Mouse (Mus musculus): ENCODE measurements around the gene Dapk3.
A peak's percentile ranks its signal among the peaks of the same experiment; 100 is the strongest.

Dapk3 gene

DNA sequence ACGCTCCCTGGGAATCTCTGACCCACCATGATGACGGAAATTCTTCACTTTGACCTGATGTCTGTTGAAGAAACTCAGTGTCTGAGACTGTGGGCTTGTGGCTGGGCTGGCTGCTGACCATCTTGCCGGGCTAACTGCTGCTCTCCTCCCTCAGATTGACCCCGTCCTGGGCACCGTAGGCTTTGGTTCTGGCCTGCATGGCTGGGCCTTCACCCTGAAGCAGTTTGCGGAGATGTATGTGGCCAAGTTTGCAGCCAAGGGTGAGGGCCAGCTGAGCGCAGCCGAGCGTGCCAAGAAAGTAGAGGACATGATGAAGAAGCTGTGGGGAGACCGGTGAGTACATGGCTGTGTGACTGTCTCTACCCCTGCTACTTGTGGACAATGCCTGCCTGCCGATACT, 3.9 kb upstream of the Dapk3 start:
- DNase-seq (ENCODE audit: low read depth, low spot score): no peak

DNA sequence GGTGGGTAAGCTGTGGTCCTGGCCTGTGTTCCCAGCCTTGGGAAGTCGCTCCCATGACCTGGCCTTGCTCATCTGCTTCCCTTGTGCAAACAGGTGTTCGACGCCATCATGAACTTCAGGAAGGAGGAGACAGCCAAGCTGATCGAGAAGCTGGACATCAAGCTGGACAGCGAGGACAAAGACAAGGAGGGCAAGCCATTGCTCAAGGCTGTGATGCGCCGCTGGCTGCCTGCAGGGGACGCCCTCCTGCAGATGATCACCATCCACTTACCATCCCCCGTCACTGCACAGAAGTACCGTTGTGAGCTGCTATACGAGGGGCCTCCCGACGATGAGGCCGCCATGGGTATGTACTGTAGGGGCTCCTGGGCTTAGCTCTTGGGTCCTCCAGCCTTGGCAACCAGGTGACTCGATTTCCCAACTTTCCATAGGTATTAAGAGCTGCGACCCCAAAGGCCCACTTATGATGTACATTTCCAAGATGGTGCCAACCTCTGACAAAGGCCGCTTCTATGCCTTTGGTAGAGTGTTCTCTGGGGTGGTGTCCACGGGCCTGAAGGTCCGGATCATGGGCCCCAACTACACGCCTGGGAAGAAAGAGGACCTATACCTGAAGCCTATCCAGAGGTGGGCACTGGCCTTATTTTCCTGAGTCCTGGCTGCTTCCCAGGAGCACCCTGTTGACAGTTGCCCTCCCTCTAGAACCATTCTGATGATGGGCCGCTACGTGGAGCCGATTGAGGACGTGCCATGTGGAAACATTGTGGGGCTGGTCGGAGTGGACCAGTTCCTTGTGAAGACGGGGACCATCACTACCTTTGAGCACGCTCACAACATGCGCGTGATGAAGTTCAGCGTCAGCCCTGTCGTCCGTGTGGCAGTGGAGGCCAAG, 3.1 kb upstream of the Dapk3 start:
- DNase-seq (ENCODE audit: low read depth, low spot score): peak; percentile 19

DNA sequence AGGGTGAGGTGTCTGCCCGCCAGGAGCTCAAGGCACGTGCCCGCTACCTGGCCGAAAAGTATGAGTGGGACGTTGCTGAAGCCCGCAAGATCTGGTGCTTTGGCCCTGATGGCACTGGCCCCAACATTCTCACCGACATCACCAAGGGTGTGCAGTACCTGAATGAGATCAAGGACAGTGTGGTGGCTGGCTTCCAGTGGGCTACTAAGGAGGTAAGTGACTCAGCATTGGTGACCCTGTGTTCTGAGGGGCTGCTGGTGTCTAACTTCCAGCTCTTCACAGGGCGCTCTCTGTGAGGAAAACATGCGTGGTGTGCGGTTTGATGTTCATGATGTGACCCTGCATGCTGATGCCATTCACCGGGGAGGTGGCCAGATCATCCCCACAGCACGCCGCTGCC, 1.9 kb upstream of the Dapk3 start:
- no peak for DNase-seq (ENCODE audit: low read depth, low spot score)

DNA sequence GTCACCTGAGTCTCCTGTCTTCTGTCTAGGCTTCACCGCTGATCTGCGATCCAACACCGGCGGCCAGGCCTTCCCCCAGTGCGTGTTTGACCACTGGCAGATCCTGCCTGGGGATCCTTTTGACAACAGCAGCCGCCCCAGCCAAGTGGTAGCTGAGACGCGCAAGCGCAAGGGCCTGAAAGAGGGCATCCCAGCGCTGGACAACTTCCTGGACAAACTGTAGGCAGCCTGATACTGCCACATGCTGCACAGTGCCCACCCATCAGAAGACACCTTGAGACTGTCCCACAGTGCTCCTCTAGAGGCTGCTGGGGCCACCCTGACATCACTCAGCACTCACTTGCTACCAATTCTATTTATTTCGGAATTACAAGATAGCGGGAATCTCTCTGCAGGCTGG, 945 bp upstream of the Dapk3 start:
- DNase-seq (ENCODE audit: low read depth, low spot score): peak; percentile 16

DNA sequence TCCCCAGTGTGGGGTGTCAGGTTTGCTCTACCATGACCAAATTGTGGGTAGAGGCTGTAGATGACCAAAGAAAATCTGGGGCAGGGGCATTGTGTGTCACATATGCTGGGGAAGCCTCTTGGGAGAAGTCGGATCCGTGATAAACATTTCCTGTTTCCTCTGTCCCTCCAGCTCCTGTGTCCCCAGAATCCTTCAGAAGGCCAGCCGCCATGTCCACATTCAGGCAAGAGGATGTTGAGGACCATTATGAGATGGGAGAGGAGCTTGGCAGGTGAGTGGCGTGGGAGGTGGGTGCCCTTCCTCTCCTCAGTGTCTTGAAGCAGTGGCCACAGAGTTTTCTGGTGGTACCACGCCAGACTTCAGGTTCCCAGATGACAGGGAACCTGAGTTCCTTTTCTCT, 1.0 kb downstream of the Dapk3 start, which contains the start of gene 4930442H23Rik:
Gene 4930442H23Rik, minus strand, starts transcription at position 45 of the 400 bp plus-strand sequence.
- no peak for DNase-seq (ENCODE audit: low read depth, low spot score)

DNA sequence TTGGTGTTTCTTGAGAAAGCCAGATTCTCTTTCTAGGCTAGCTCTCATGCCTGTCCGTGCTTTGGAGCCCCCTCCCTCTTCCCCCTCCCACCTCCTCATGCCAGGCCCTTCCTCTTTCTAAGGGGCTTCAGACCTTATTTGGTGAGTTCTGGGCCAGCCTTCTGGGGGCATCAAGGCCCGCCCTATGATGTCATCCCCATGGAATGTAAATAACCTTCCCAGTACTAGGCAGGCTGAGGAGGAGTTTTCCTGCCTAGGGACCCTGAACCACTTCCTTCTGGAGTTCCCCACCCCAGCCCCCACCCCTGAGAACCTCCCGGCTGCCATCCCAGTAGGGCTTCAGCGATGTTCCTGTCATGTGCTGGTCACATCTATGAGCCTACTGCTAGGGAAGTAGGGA, 2.0 kb downstream of the Dapk3 start:
- DNase-seq (ENCODE audit: low read depth, low spot score): peak; percentile 92

DNA sequence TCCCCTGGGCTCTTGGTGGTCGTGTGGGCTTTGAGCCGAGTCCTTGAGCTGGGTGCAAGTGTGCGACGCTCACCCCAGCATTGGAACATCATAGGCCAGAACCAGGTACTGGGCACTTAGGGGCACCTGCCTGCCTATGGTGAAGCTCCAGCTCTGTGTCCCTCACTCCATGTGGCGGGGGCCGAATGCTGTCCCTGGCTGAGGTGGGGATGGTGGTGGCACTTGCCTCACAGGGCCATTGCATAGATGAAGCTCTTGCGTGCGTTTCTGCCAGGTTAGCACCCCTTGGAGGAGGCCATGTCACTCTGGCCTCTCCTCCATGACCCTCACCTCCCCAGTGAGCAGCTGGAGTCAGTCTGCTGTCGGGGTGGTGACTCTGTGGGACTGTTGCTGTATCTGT, 4.4 kb downstream of the Dapk3 start:
- DNase-seq (ENCODE audit: low read depth, low spot score): no peak

DNA sequence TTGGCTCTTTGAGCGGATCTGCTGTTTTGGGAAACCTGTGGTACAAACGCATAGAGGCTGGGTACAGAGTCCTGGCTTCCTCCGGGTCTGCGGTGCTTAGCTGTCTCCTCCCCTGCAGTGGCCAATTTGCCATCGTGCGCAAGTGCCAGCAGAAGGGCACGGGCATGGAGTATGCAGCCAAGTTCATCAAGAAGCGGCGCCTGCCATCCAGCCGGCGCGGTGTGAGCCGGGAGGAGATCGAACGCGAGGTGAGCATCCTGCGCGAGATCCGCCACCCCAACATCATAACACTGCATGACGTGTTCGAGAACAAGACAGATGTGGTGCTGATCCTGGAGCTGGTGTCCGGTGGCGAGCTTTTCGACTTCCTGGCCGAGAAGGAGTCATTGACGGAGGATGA, 7.0 kb downstream of the Dapk3 start:
- DNase-seq (ENCODE audit: low read depth, low spot score): no peak

DNA sequence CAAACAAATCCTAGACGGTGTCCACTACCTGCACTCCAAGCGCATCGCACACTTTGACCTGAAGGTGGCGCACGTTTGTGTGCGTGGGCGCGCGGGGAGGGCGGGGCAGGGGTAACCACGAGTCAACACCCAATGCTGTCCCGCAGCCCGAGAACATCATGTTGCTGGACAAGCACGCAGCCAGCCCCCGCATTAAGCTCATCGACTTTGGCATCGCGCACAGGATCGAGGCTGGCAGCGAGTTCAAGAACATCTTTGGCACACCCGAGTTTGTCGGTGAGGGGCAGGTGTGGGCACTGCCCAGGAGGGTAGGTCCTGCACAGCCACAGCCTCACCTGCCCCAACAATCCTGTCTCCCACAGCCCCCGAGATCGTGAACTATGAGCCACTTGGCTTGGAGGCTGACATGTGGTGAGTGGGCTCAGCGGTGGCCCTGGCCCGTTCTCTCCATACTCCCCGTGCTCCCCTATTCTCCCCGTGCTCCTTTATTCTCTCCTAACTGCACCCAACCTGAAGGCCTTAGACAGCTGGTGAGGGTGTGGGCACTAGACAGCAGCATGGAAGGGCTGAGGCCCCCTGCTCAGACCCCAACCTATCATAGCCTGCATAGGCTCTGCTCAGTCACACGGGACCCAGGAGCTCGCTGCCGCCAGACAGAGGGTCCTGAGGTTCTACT, 7.6 kb downstream of the Dapk3 start:
- peak; percentile 84 for DNase-seq (ENCODE audit: low read depth, low spot score)

DNA sequence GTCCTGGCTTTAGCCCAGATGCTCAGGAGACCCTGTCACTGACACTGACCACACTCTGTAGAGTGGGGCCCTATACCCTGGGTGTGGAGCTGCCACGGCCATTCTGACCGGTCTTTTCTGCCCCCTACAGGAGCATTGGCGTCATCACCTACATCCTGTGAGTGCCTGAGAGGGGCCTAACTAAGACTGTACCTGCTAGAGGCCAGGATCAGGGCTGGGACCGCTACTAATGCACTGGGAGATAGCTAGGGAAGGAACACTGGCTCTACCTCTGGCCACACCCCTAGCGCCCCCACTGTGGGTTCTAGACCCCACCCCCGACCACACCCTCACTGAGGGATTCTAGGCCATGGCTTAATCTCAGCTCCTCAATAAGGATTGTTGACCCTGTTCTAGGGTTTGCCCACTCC, 8.1 kb downstream of the Dapk3 start:
- peak; percentile 62 for DNase-seq (ENCODE audit: low read depth, low spot score)

DNA sequence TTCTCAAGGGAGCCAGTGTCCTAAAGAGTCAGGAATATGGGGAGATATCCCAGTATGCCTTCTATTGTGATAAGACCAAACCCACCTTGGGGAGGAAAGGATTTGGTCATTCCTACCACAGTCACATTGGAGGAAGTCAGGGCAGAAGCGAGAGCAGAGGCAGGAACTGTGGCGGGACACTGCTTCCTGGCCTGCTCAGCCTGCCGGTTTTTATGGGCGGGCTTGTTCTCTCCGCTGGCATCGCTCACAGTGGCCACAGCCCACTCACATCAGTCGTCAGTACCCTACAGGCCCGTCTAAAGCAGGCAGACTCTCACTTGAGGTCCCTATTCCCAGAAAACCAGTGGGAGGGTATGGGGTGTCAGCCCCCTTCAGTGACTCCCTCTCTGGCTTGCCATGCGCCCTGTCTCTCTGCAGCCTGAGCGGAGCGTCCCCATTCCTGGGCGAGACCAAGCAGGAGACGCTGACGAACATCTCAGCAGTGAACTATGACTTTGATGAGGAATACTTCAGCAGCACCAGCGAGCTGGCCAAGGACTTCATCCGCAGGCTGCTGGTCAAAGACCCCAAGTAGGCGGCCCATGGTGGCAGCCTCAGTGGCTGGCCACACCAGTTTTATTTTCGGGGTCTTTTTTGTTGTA, 8.7 kb downstream of the Dapk3 start:
- no peak for DNase-seq (ENCODE audit: low read depth, low spot score)

DNA sequence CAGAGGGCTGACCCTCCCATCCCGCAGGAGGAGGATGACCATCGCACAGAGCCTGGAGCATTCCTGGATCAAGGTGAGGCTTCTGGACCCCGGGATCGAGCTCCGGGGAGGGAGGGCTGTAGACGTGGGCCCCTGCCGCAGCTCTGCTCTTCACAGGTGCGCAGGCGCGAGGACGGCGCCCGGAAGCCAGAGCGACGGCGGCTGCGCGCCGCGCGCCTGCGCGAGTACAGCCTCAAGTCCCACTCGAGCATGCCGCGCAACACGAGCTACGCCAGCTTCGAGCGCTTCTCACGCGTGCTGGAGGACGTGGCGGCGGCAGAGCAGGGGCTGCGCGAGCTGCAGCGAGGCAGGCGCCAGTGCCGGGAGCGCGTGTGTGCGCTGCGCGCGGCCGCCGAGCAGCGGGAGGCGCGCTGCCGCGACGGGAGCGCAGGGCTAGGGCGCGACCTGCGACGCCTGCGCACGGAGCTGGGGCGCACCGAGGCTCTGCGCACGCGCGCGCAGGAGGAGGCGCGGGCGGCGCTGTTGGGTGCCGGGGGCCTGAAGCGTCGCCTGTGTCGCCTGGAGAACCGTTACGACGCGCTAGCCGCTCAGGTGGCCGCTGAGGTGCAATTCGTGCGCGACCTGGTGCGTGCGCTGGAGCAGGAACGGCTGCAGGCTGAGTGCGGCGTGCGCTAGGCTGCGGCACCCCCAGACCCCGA, 9.6 kb downstream of the Dapk3 start:
- DNase-seq (ENCODE audit: low read depth, low spot score): peak; percentile 89

DNA sequence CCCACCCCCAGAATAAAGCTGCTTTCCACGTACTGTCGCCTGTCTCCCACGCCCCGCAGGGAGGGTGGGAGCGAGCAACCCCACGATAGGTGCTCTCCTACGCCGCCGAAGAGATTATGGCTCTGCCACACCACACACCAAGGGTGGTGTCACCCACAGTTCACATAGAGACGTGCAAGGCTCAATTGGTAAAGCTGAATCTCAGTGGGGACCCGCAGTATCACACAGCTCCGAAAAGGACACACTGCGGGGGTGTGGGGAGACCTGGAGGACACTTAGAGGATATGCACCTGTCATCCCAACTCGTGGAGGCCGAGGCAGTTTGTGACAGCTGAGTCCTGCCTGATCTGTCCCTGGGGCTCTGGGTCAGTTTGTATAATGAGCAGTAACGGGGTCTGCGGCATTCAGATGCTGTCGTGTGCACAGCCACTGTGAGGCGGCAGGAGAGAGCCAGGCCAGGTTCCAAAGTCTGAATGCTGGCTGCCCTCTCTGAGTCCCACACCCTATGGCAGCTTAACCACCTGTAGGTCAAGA, 10.2 kb downstream of the Dapk3 start:
- peak; percentile 59 for DNase-seq (ENCODE audit: low read depth, low spot score)

DNA sequence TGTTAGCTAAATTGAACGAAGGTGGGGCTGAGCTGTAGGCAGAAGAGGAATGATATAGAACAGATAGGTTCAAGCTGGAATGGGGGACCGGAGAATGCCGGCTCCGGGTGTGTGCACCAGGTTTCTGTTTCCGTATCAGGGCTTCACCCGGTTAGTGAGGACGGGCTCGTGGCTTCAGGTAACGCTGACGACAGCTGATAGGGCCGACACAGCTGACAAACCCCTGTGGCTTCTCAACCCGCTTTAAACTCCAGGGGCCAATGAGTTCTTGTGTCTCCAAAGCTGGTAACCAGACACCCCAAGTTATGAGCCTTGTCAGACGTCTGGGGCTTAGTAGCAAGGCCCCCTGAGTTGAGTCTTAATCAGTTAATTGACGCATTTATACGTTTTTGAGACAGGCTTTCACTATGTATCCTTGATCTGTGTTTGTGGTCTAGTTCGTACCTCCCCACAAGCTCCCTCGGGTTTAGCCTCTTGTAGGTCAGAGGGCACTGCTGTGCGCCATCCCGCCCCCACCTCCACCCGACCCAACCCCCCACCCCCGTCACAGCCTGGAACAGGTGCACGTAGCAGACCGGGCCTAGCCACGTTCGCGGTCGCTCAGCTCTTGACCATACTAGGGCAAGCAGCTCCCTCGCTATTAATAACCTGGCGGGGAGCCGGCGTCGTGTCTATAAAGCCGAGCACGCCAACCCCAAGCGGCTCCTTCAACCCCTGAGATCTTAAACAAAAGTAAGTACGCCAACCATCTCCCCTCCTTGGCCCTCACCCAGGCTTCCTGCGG, 11.4 kb downstream of the Dapk3 start:
- peak; percentile 16 for DNase-seq (ENCODE audit: low read depth, low spot score)

DNA sequence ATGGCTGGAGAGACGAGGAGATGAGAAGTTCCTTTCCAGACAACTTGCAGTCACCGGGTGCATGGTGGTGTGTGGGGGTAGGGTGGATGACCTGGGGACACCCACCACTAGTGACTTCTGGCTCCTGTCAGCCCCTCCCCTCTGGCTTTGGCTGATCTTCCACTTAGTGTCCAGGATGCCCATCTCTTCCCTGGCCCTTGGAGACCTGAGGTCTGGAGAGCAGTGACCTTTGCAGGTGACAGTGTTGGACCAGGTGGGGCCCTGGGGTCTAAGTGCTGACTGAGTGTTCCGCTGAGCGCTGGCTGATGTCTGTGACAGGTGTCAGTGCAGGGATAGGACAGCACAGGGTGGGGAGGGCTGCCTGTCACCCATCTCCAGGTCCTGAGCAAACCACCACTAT, 12.5 kb downstream of the Dapk3 start:
- no peak for DNase-seq (ENCODE audit: low read depth, low spot score)

DNA sequence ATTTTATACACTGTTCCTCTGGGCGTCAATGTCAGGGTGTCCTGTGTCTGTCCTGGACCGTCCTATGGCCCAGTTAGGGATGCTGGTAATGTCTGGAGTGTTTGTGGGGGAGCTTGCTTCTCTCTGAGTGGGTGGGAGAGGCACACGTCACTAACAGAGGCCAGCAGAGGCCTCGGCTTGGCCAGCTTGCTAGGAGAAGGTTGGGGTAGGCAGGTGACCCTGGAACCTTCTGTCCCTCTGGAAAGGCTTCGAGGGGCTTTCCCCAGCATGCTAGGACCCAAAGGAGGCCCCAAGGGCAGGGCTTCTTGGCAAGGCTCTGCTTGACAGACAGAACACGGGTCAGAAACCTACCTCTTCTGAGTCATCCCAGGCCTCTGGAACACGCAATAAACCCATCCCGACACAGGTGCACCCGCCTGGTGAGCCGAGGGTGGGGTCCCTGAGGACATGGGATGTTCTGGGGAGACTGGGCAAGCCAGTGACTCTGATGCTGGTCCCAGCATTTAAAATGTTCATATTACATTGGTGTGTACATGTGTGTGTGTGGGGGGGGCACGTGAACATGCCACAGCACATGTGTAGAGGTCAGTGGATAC, 13.8 kb downstream of the Dapk3 start:
- DNase-seq (ENCODE audit: low read depth, low spot score): no peak

DNA sequence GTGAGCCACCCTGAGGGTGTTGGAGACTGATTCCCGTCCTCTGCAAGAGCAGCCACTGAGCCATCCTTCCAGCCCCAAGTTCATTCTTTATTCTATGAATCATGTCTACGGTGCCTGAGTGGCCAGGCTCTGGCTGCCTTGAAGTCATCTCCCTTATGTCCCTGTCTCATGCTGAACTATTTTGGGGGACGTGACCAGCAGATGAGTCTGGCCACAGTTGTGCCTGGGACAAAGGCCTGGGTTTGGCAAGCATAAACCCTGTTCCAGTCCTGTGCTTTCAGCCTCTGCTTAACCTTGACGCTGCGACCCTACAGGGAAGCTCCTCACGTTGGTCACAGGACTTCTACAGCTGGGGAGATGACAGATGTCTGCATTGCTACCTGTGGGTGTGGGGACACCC, 14.5 kb downstream of the Dapk3 start:
- DNase-seq (ENCODE audit: low read depth, low spot score): no peak

DNA sequence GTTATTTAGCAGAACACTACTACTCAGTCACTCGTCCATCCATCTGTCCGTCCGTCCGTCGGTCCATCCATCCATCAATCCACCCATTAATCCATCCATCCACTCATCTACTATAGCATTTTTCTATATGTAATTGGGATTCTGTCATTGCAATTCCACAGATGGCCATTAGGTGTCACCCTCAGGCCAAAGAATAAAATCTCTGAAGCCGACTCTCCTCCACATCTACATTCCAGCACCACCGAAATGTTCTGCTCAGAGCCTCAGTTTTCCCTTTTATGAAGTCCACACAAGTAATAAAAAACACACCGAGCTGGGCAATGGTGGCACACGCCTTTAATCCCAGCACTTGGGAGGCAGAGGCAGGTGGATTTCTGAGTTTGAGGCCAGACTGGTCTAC, 15.4 kb downstream of the Dapk3 start:
- peak; percentile 72 for DNase-seq (ENCODE audit: low read depth, low spot score)

DNA sequence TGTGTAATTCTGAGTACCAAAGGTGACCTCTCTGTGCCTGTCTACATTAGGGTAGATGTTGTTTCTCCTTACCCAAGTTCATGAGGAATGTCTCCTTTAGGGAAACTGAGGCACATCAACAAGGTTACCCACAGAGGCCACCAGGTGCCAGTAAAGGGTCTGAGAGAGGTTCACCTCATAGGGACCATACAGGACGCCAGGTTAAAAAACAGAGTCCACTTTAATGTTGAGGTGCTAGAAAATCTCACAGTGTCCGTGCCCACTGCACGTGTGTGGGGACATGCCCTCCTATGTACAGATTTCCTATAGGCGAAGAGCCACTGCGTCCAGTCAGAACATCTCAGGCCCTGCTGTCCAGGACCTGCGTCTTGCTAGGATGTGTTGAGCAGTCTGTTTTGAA, 16.2 kb downstream of the Dapk3 start:
- DNase-seq (ENCODE audit: low read depth, low spot score): no peak

DNA sequence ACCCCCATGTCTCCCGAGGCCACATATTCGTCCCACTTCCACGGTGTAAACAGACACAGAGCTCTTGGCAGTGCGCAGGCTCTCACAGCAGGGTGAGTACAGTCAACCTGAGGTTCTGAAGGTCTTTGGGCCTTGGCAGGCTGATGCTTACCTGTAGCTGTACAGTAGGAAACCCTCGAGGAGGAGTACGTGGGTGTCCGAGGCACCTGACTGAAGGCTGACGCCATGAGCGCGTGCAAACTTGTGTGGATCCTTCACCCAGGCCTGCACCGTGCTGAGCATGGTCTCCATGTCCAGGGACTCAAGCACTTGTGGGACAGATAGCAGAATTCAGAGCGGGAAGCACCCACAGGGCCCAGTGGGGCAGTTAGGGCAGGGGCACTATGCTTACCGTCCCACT, 17.3 kb downstream of the Dapk3 start:
- no peak for DNase-seq (ENCODE audit: low read depth, low spot score)

Data from R1 (cell line).